Mouse (Mus musculus): ENCODE measurements at regions not wholly inside any gene's neighbourhood (a gene's known extent, or its start where the extent isn't known, plus 50 kb on each side); places are given as distances from the start of the nearest gene placed in this dataset.

- no peak for ATAC-seq (replicated peaks in 1 of 2; ENCODE audit: insufficient read depth in 1 of 2, low FRiP score in 2 of 2, low TSS enrichment in 1 of 2, low read depth in 1 of 2, poor library complexity in 2 of 2, severe bottlenecking in 2 of 2)
These were observed 495.8 kb downstream of the Tmem114 start for GRCm38 (mm10) chr16:7929112-7929511.

GRCm38 (mm10) chr16:7928391-7928935 is 496.5 kb downstream of the Tmem114 start:
- peak; percentile 43 to 58; a peak in 3 of 4 replicates for ATAC-seq (replicated peaks in 1 of 2; ENCODE audit: insufficient read depth in 1 of 2, low FRiP score in 2 of 2, low TSS enrichment in 1 of 2, low read depth in 1 of 2, poor library complexity in 2 of 2, severe bottlenecking in 2 of 2)

DNA sequence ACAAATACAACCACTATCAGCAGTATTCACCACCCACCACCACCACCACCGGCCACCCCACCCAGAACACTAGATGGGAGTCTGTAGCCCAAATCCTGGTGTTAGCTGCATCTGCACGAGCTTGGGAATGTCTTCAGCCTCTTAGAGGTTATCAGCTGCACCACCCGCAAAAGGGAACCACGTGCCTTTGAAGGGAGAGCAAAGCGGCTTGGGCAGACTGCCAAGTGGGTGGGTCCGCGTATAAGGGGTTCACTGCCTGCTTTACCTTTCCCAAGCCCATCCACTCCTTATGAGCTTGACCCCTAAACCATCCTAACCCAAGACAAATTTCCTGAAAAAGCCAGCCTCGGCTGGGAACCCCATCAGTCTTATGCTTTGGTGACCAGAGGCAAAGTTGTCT is 497.2 kb downstream of the Tmem114 start:
- ATAC-seq (replicated peaks in 1 of 2; ENCODE audit: insufficient read depth in 1 of 2, low FRiP score in 2 of 2, low TSS enrichment in 1 of 2, low read depth in 1 of 2, poor library complexity in 2 of 2, severe bottlenecking in 2 of 2), result peak; percentile 36 to 54; a peak in 2 of 4 replicates

GRCm38 (mm10) chr16:7895786-7896185 is 529.1 kb downstream of the Tmem114 start:
- ATAC-seq (replicated peaks in 1 of 2; ENCODE audit: insufficient read depth in 1 of 2, low FRiP score in 2 of 2, low TSS enrichment in 1 of 2, low read depth in 1 of 2, poor library complexity in 2 of 2, severe bottlenecking in 2 of 2), result no peak

DNA sequence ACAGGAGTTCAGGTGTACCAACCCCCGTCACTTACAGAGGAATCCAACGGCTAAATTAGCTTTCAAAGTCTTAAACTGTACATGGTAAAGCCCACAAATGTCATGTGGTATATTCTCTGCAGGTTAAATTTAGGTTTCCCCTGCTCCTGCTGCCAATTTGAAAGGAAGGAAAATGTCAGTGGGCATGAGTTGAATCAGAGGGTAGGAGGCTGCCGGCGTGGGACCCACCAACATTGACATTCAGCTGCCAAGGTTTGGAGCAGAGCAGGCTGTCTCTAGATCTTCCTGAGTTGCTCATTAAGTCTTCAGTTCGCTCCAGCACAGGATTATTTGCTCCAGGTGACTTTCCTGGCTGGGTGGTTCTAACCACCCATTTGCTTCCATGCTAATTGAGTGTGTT is 532.1 kb downstream of the Tmem114 start:
- no peak for ATAC-seq (replicated peaks in 1 of 2; ENCODE audit: insufficient read depth in 1 of 2, low FRiP score in 2 of 2, low TSS enrichment in 1 of 2, low read depth in 1 of 2, poor library complexity in 2 of 2, severe bottlenecking in 2 of 2)

GRCm38 (mm10) chr16:7863406-7863805 is 561.5 kb downstream of the Tmem114 start:
- ATAC-seq (replicated peaks in 1 of 2; ENCODE audit: insufficient read depth in 1 of 2, low FRiP score in 2 of 2, low TSS enrichment in 1 of 2, low read depth in 1 of 2, poor library complexity in 2 of 2, severe bottlenecking in 2 of 2), result no peak

- no peak for ATAC-seq (replicated peaks in 1 of 2; ENCODE audit: insufficient read depth in 1 of 2, low FRiP score in 2 of 2, low TSS enrichment in 1 of 2, low read depth in 1 of 2, poor library complexity in 2 of 2, severe bottlenecking in 2 of 2)
These were observed 585.8 kb downstream of the Tmem114 start for GRCm38 (mm10) chr16:7839139-7839538.

- ATAC-seq (replicated peaks in 1 of 2; ENCODE audit: insufficient read depth in 1 of 2, low FRiP score in 2 of 2, low TSS enrichment in 1 of 2, low read depth in 1 of 2, poor library complexity in 2 of 2, severe bottlenecking in 2 of 2), result no peak
These were observed 593.8 kb downstream of the Tmem114 start for GRCm38 (mm10) chr16:7831142-7831541.

GRCm38 (mm10) chr16:7829939-7830650 is 594.8 kb downstream of the Tmem114 start:
- no peak for ATAC-seq (replicated peaks in 1 of 2; ENCODE audit: insufficient read depth in 1 of 2, low FRiP score in 2 of 2, low TSS enrichment in 1 of 2, low read depth in 1 of 2, poor library complexity in 2 of 2, severe bottlenecking in 2 of 2)

GRCm38 (mm10) chr16:7801161-7801560 is 623.8 kb downstream of the Tmem114 start:
- ATAC-seq (replicated peaks in 1 of 2; ENCODE audit: insufficient read depth in 1 of 2, low FRiP score in 2 of 2, low TSS enrichment in 1 of 2, low read depth in 1 of 2, poor library complexity in 2 of 2, severe bottlenecking in 2 of 2), result peak in 1 of 2 experiments; percentile 12; a peak in 1 of 4 replicates

DNA sequence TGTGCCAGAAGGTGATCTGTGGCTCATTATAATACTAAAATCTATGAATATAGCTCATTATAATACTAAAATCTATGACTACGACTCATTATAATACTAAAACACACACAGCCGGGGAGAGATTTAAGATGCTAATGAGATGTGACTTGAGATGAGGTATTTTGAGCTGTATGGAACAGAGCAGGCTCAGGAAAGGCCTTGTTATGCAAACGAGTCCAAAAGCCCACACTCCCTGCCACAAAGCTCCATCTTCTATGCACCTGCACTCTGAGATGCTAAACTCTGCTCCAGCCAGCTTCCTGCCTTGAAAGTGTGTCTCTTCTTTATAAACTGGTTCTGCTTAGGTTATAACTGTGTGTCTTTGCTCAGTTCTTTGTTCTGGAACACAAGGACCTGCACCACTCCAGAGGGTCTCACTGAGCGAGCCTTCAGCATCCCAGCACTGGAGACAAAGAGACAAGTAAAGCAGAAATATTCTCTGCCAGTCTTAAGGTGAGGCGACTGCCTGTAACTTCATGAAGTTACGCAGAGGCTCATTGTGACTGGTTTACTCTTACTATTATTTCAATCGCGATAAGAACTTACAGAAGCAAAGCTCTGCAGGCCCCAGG is 627.7 kb downstream of the Tmem114 start:
- ATAC-seq (replicated peaks in 1 of 2; ENCODE audit: insufficient read depth in 1 of 2, low FRiP score in 2 of 2, low TSS enrichment in 1 of 2, low read depth in 1 of 2, poor library complexity in 2 of 2, severe bottlenecking in 2 of 2), result no peak

- ATAC-seq (replicated peaks in 1 of 2; ENCODE audit: insufficient read depth in 1 of 2, low FRiP score in 2 of 2, low TSS enrichment in 1 of 2, low read depth in 1 of 2, poor library complexity in 2 of 2, severe bottlenecking in 2 of 2), result no peak
These were observed 629.4 kb downstream of the Tmem114 start for GRCm38 (mm10) chr16:7795561-7795960.

GRCm38 (mm10) chr16:7792521-7792920 is 632.4 kb downstream of the Tmem114 start:
- no peak for ATAC-seq (replicated peaks in 1 of 2; ENCODE audit: insufficient read depth in 1 of 2, low FRiP score in 2 of 2, low TSS enrichment in 1 of 2, low read depth in 1 of 2, poor library complexity in 2 of 2, severe bottlenecking in 2 of 2)

- ATAC-seq (replicated peaks in 1 of 2; ENCODE audit: insufficient read depth in 1 of 2, low FRiP score in 2 of 2, low TSS enrichment in 1 of 2, low read depth in 1 of 2, poor library complexity in 2 of 2, severe bottlenecking in 2 of 2), result no peak
These were observed 634.7 kb downstream of the Tmem114 start for GRCm38 (mm10) chr16:7790260-7790659.

DNA sequence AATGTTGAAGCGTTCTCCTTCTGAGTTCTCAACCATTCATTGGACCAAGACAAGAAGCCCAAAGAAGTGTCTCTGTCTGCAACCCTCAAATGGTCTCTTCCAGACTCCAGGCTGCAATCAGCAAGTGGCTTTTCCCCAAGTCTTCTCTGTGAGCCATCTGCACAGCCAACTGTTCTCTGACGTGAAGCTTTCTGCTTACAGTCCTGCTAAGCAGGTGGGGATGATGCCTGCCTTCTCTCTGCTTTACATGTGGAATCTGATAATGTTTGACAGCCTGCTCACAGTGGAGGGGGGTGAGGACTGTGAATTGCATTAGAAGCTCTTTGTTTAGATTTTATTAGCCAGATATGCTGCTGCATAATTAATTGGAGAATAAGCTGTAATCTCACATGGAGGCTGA is 636.7 kb downstream of the Tmem114 start:
- no peak for ATAC-seq (replicated peaks in 1 of 2; ENCODE audit: insufficient read depth in 1 of 2, low FRiP score in 2 of 2, low TSS enrichment in 1 of 2, low read depth in 1 of 2, poor library complexity in 2 of 2, severe bottlenecking in 2 of 2)

DNA sequence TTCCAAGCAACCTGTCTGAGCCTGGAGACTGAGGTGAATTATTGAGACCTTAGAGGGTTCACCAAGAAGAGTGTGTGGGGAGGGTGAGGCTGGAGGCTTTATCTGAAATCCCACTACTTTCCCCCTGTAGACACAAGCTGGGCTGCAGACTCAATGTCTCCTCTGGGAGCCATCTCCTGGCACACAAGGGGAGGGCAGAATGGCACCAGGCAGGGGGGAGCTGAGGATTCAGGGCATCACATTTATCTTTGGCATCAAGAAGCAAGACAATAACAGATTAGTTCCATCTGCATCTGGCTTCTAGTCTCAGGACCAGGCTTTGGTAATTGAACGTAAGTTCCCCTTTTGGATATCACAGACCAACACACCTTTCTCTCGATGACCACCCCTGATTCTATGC is 643.4 kb downstream of the Tmem114 start:
- no peak for ATAC-seq (replicated peaks in 1 of 2; ENCODE audit: insufficient read depth in 1 of 2, low FRiP score in 2 of 2, low TSS enrichment in 1 of 2, low read depth in 1 of 2, poor library complexity in 2 of 2, severe bottlenecking in 2 of 2)

- ATAC-seq (replicated peaks in 1 of 2; ENCODE audit: insufficient read depth in 1 of 2, low FRiP score in 2 of 2, low TSS enrichment in 1 of 2, low read depth in 1 of 2, poor library complexity in 2 of 2, severe bottlenecking in 2 of 2), result no peak
These were observed 649.3 kb downstream of the Tmem114 start for GRCm38 (mm10) chr16:7775635-7776034.

- peak; percentile 64 to 76 for ATAC-seq (replicated peaks in 1 of 2; ENCODE audit: insufficient read depth in 1 of 2, low FRiP score in 2 of 2, low TSS enrichment in 1 of 2, low read depth in 1 of 2, poor library complexity in 2 of 2, severe bottlenecking in 2 of 2)
These were observed 656.5 kb downstream of the Tmem114 start for GRCm38 (mm10) chr16:7768433-7768832.

- peak; percentile 23 to 29; a peak in 1 of 4 replicates for ATAC-seq (replicated peaks in 1 of 2; ENCODE audit: insufficient read depth in 1 of 2, low FRiP score in 2 of 2, low TSS enrichment in 1 of 2, low read depth in 1 of 2, poor library complexity in 2 of 2, severe bottlenecking in 2 of 2)
These were observed 657.2 kb downstream of the Tmem114 start for GRCm38 (mm10) chr16:7767691-7768090.

Measured in hematopoietic stem cell, adult 5-6 weeks (primary cell).